Mouse (Mus musculus) forebrain, embryonic 10.5 days (tissue): ENCODE results near the gene Cask. TPM values are rescaled to one million over a fixed set of nuclear protein-coding genes. Genes with fewer than 3 reads are reported as not detected.

Experiments
- DNase-seq: peaks from one replicate; pipeline ENCODE4 v3.0.0-alpha.2; 2017; ENCODE audit warnings: low spot score; ENCODE audit errors: extremely low spot score
- H3K27ac ChIP-seq: fragments of 300-500 bp; sonication (generic); 2 replicates; pipeline ENCODE4 v1.5.1; 2016; ENCODE audit warnings: mild to moderate bottlenecking
- H3K27me3 ChIP-seq: fragments of 300-500 bp; sonication (generic); 2 replicates; pipeline ENCODE4 v1.6.1; 2016; ENCODE audit warnings: mild to moderate bottlenecking; ENCODE audit not compliant: poor library complexity, severe bottlenecking
- H3K36me3 ChIP-seq: fragments of 300-500 bp; sonication (generic); replicated peaks from 2 replicates; pipeline ENCODE4 v1.6.1; 2016; ENCODE audit warnings: mild to moderate bottlenecking, moderate library complexity
- H3K4me1 ChIP-seq: fragments of 300-500 bp; sonication (generic); 2 replicates; pipeline ENCODE4 v1.6.1; 2016
- H3K4me3 ChIP-seq: fragments of 300-500 bp; sonication (generic); 2 replicates; pipeline ENCODE4 v1.5.1; 2016; ENCODE audit warnings: mild to moderate bottlenecking, moderate library complexity
- H3K9me3 ChIP-seq: fragments of 300-500 bp; sonication (generic); 2 replicates; pipeline ENCODE4 v1.6.1; 2016; ENCODE audit warnings: mild to moderate bottlenecking, moderate library complexity
- WGBS: fragments of 180-500 bp; shearing (Covaris S2); methylation state at CpG from one replicate; pipeline ENCODE4 v1.1.7; 2016; 5-methylcytosine and 5-hydroxymethylcytosine counted together
- polyA plus RNA-seq: library from polyadenylated mRNA; unstranded; fragments of >200 nt; fragmentation: Nextera tagmentation; extraction: Ambion mirVana; gene quantifications from 2 replicates; pipeline ENCODE4 v1.2.1, GENCODE M21; 2016

The Cask gene
- polyA plus RNA-seq, 1 experiment from 2014 or later: 12.3 TPM

- WGBS: 96% methylated on average over 5 of the region's 5 CpGs
- Histone ChIP-seq H3K36me3 (peaks cover 11% of the 10 kb centered on the region; the same call in 1 of the 2 replicates), H3K4me3 (no peak overlapping the region), H3K27ac (no peak overlapping the region), H3K4me1 (no peaks in the 10 kb centered on the region), H3K9me3 (no peaks in the 10 kb centered on the region), H3K27me3 (peaks cover 22% of the 10 kb centered on the region)
- DNase-seq: no peak
Observed at GRCm38 (mm10) chrX:13611114-13611513, 240.1 kb downstream of the Cask start.

- H3K27me3 ChIP-seq: peaks cover 16% of the 10 kb centered on the region; the same call in 1 of the 2 replicates
- no peak overlapping the region for H3K4me3 ChIP-seq
- H3K36me3 ChIP-seq: no peaks in the 10 kb centered on the region; the same call in 1 of the 2 replicates
- H3K4me1 ChIP-seq: no peaks in the 10 kb centered on the region
- H3K9me3 ChIP-seq: no peaks in the 10 kb centered on the region
- no peak for DNase-seq
- 72% methylated on average over 3 of the region's 3 CpGs for WGBS
- no peak overlapping the region for H3K27ac ChIP-seq
Observed at GRCm38 (mm10) chrX:13607752-13608151, 243.4 kb downstream of the Cask start.

GRCm38 (mm10) chrX:13606741-13607140 lies 244.4 kb downstream of the Cask start:
- 77% methylated on average over 3 of the region's 3 CpGs for WGBS
- H3K4me3 ChIP-seq: no peak overlapping the region
- H3K27ac ChIP-seq: no peak overlapping the region
- no peaks in the 10 kb centered on the region; the same call in 1 of the 2 replicates for H3K36me3 ChIP-seq
- H3K27me3 ChIP-seq: peaks cover 16% of the 10 kb centered on the region; the same call in 1 of the 2 replicates
- DNase-seq: no peak
- H3K4me1 ChIP-seq: no peaks in the 10 kb centered on the region
- no peaks in the 10 kb centered on the region for H3K9me3 ChIP-seq

GRCm38 (mm10) chrX:13599966-13600365 lies 251.2 kb downstream of the Cask start:
- no peaks in the 10 kb centered on the region for H3K4me1 ChIP-seq
- H3K27ac ChIP-seq: no peak overlapping the region
- H3K36me3 ChIP-seq: no peaks in the 10 kb centered on the region
- H3K27me3 ChIP-seq: peaks cover 20% of the 10 kb centered on the region
- no peak for DNase-seq
- no peaks in the 10 kb centered on the region for H3K9me3 ChIP-seq
- no peak overlapping the region for H3K4me3 ChIP-seq
- 83% methylated on average over 1 of the region's 1 CpGs for WGBS

GRCm38 (mm10) chrX:13599373-13599772 lies 251.8 kb downstream of the Cask start:
- Histone ChIP-seq H3K4me3 (no peak overlapping the region), H3K9me3 (no peaks in the 10 kb centered on the region), H3K36me3 (no peaks in the 10 kb centered on the region), H3K27me3 (peaks cover 21% of the 10 kb centered on the region), H3K27ac (no peak overlapping the region), H3K4me1 (no peaks in the 10 kb centered on the region)
- WGBS: 82% methylated on average over 2 of the region's 2 CpGs
- no peak for DNase-seq

DNA sequence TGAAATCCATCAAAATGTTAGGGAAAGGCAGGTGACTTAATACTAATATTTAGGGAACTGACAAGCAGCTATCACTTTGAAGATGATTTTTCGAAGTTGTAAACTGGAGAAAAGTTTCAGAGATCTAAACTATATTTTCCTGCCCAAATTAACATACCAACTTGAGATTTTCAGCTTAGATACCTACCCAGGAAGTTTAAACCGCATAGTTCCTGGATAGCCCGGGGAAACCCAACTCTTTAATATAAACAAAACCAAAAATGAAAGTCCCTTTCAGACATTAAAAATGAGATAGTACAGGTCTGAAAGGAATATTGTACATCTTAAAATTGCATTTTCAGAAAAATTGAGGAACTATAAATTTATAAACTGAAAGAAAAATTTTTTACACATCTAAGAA lies 273.5 kb downstream of the Cask start:
- Histone ChIP-seq H3K4me1 (no peaks in the 10 kb centered on the region), H3K4me3 (no peak overlapping the region), H3K9me3 (no peaks in the 10 kb centered on the region), H3K27me3 (peaks cover 38% of the 10 kb centered on the region), H3K27ac (no peak overlapping the region), H3K36me3 (no peaks in the 10 kb centered on the region)
- 94% methylated on average over 3 of the region's 3 CpGs for WGBS
- DNase-seq: no peak

- no peaks in the 10 kb centered on the region for H3K36me3 ChIP-seq
- H3K4me1 ChIP-seq: no peaks in the 10 kb centered on the region
- no peak overlapping the region for H3K4me3 ChIP-seq
- H3K27ac ChIP-seq: no peak overlapping the region
- WGBS: 79% methylated on average over 2 of the region's 2 CpGs
- DNase-seq: no peak
- H3K9me3 ChIP-seq: no peaks in the 10 kb centered on the region
- peaks cover 35% of the 10 kb centered on the region for H3K27me3 ChIP-seq
Observed at GRCm38 (mm10) chrX:13576606-13577005, 274.6 kb downstream of the Cask start.

DNA sequence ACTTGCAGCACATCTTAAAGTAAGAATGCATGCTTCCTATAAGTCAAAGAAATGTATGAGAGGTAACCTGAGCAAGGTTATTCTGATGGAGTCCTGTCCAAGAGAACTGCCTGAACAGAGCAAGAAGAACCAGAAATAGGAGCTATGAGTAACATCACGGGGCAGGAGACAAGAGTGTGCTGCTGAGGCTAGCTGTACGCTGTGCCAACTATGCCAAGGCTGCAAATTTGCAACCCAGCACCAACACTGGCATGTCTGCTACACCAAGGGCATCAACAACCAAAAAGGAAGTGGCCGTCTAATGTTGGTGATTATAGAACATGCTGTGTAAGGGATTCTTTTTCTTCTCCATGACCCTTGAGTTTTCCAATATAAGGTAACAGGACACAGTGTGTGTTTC lies 276.3 kb downstream of the Cask start:
- Histone ChIP-seq H3K27ac (no peak overlapping the region), H3K27me3 (peaks cover 41% of the 10 kb centered on the region), H3K4me3 (no peak overlapping the region), H3K36me3 (no peaks in the 10 kb centered on the region), H3K9me3 (no peaks in the 10 kb centered on the region), H3K4me1 (no peaks in the 10 kb centered on the region)
- WGBS: 90% methylated on average over 3 of the region's 3 CpGs
- DNase-seq: no peak

- H3K4me1 ChIP-seq: no peaks in the 10 kb centered on the region
- WGBS: 87% methylated on average over 2 of the region's 2 CpGs
Observed at GRCm38 (mm10) chrX:13574298-13574697, 276.9 kb downstream of the Cask start.

GRCm38 (mm10) chrX:13554504-13554903 lies 296.7 kb downstream of the Cask start:
- no peak for DNase-seq
- Histone ChIP-seq H3K4me1 (no peaks in the 10 kb centered on the region), H3K27me3 (peaks cover 30% of the 10 kb centered on the region), H3K4me3 (no peak overlapping the region), H3K36me3 (peaks cover 3% of the 10 kb centered on the region; the same call in 1 of the 2 replicates), H3K9me3 (no peaks in the 10 kb centered on the region), H3K27ac (no peak overlapping the region)
- WGBS: 90% methylated on average over 3 of the region's 3 CpGs

More at GRCm38 (mm10) chrX:13574298-13574697, 276.9 kb downstream of the Cask start:
- Histone ChIP-seq H3K36me3 (no peaks in the 10 kb centered on the region), H3K9me3 (no peaks in the 10 kb centered on the region), H3K4me3 (no peak overlapping the region), H3K27ac (no peak overlapping the region), H3K27me3 (peaks cover 47% of the 10 kb centered on the region)
- DNase-seq: no peak

- H3K27me3 ChIP-seq: peaks cover 51% of the 10 kb centered on the region
- H3K9me3 ChIP-seq: no peaks in the 10 kb centered on the region
- peaks cover 3% of the 10 kb centered on the region; the same call in 1 of the 2 replicates for H3K36me3 ChIP-seq
- DNase-seq: no peak
- no peak overlapping the region for H3K4me3 ChIP-seq
- H3K27ac ChIP-seq: no peak overlapping the region
- WGBS: 88% methylated on average over 2 of the region's 2 CpGs
- no peaks in the 10 kb centered on the region for H3K4me1 ChIP-seq
Observed at GRCm38 (mm10) chrX:13552288-13552687, 298.9 kb downstream of the Cask start.

GRCm38 (mm10) chrX:13551566-13551965 lies 299.6 kb downstream of the Cask start:
- H3K9me3 ChIP-seq: no peaks in the 10 kb centered on the region
- peaks cover 58% of the 10 kb centered on the region for H3K27me3 ChIP-seq
- H3K36me3 ChIP-seq: peaks cover 3% of the 10 kb centered on the region
- H3K4me1 ChIP-seq: no peaks in the 10 kb centered on the region
- DNase-seq: no peak
- no peak overlapping the region for H3K27ac ChIP-seq
- H3K4me3 ChIP-seq: no peak overlapping the region
- 91% methylated on average over 4 of the region's 4 CpGs for WGBS

- no peaks in the 10 kb centered on the region for H3K9me3 ChIP-seq
- H3K36me3 ChIP-seq: peaks cover 5% of the 10 kb centered on the region
- no peak for DNase-seq
- 87% methylated on average over 4 of the region's 4 CpGs for WGBS
- peaks cover 53% of the 10 kb centered on the region for H3K27me3 ChIP-seq
- H3K4me1 ChIP-seq: no peaks in the 10 kb centered on the region
- H3K27ac ChIP-seq: no peak overlapping the region
- H3K4me3 ChIP-seq: no peak overlapping the region
Observed at GRCm38 (mm10) chrX:13549100-13549499, 302.1 kb downstream of the Cask start.

DNA sequence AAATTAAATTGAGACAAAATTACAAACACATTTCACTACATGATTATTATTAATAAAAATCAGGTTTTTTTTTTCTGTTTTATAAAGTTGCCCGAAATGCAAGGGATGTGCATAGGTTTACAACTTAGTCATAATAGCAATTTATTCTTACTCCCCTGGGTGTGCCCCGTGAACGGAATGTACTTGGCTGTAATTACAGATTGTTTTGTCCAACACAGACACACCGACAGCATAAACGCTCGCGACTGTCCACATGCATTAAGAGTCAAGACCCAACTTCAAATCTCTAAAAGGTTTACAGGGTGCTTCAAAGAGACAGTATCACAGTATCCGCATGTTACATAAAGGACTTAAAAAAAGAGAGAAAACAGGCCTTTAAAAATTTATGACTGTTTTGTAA lies 329.9 kb downstream of the Cask start:
- Histone ChIP-seq H3K27ac (no peak overlapping the region), H3K9me3 (no peaks in the 10 kb centered on the region), H3K4me3 (no peak overlapping the region), H3K36me3 (peaks cover 9% of the 10 kb centered on the region; the same call in 1 of the 2 replicates), H3K27me3 (peaks cover 84% of the 10 kb centered on the region), H3K4me1 (no peaks in the 10 kb centered on the region)
- DNase-seq: no peak
- WGBS: 94% methylated on average over 8 of the region's 8 CpGs
